Mouse (Mus musculus): ENCODE measurements around the gene Shc1.
"Not testable (repeated sequence)": the region's sequence is repeated elsewhere in the genome, so short reads cannot be mapped to it uniquely, and the experiment has no call there.

Shc1 gene

GRCm38 (mm10) chr3:89419571-89419970 lies 1.3 kb downstream of the Shc1 start:
- DNase-seq, result no peak

- no peak for DNase-seq
Measured at GRCm38 (mm10) chr3:89419981-89420380, 1.7 kb downstream of the Shc1 start.

GRCm38 (mm10) chr3:89420421-89420820 lies 2.2 kb downstream of the Shc1 start:
- DNase-seq, result no peak

- DNase-seq, result no peak
Measured at GRCm38 (mm10) chr3:89421002-89421774, 2.9 kb downstream of the Shc1 start.

GRCm38 (mm10) chr3:89421810-89422473 lies 3.7 kb downstream of the Shc1 start:
- no peak for DNase-seq

- no peak for DNase-seq
Measured at GRCm38 (mm10) chr3:89422556-89423205, 4.4 kb downstream of the Shc1 start.

GRCm38 (mm10) chr3:89424416-89425140 lies 6.3 kb downstream of the Shc1 start:
- no peak for DNase-seq

GRCm38 (mm10) chr3:89425141-89425525 lies 6.9 kb downstream of the Shc1 start:
- no peak for DNase-seq

GRCm38 (mm10) chr3:89425876-89426275 lies 7.6 kb downstream of the Shc1 start:
- no peak for DNase-seq

GRCm38 (mm10) chr3:89429021-89429420 lies 10.8 kb downstream of the Shc1 start:
- DNase-seq, result not testable (repeated sequence)

GRCm38 (mm10) chr3:89430171-89431159 lies 12.2 kb downstream of the Shc1 start, which contains the start of gene Pygo2:
Gene Pygo2 (plus strand): TSS chr3:89430214.
- peak; percentile 86 for DNase-seq

- DNase-seq, result no peak
Measured at GRCm38 (mm10) chr3:89432606-89433005, 14.4 kb downstream of the Shc1 start.

- no peak for DNase-seq
Measured at GRCm38 (mm10) chr3:89434532-89434931, 16.3 kb downstream of the Shc1 start.

GRCm38 (mm10) chr3:89435041-89435440 lies 16.8 kb downstream of the Shc1 start:
- DNase-seq, result no peak

GRCm38 (mm10) chr3:89436176-89437113 lies 18.2 kb downstream of the Shc1 start, which contains the start of gene Pbxip1:
Gene Pbxip1 (plus strand): TSS chr3:89436706.
- DNase-seq, result peak; percentile 73 to 74

GRCm38 (mm10) chr3:89437269-89437668 lies 19.0 kb downstream of the Shc1 start:
- peak; percentile 80 to 85 for DNase-seq

- no peak for DNase-seq
Measured at GRCm38 (mm10) chr3:89440691-89441090, 22.4 kb downstream of the Shc1 start.

- peak in 1 of 2 experiments; percentile 20 for DNase-seq
Measured at GRCm38 (mm10) chr3:89448720-89449537, 30.7 kb downstream of the Shc1 start.

- peak; percentile 83 to 84 for DNase-seq
Measured at GRCm38 (mm10) chr3:89449541-89449940, 31.3 kb downstream of the Shc1 start.

GRCm38 (mm10) chr3:89451916-89452315 lies 33.7 kb downstream of the Shc1 start:
- DNase-seq, result no peak
